Mouse (Mus musculus) monocyte, adult 2 months (primary cell): ENCODE data around the gene Nhsl2.

Source experiments
- DNase-seq, 2 experiments: peaks; one replicate each; pipeline ENCODE4 v3.0.0; 2022; ENCODE audit warnings: low spot score in 2 of 2, low read depth in 1 of 2

Gene Nhsl2

GRCm38 (mm10) chrX:102041562-102041961 is 192.4 kb downstream of the Nhsl2 start:
- no peak for DNase-seq

GRCm38 (mm10) chrX:102042386-102042785 is 193.2 kb downstream of the Nhsl2 start:
- DNase-seq: no peak

- no peak for DNase-seq
Measured at GRCm38 (mm10) chrX:102050552-102050951, 201.4 kb downstream of the Nhsl2 start.

- DNase-seq: no peak
Measured at GRCm38 (mm10) chrX:102051225-102051624, 202.0 kb downstream of the Nhsl2 start.

- DNase-seq: no peak
Measured at GRCm38 (mm10) chrX:102053371-102053770, 204.2 kb downstream of the Nhsl2 start.

GRCm38 (mm10) chrX:102054009-102054408 is 204.8 kb downstream of the Nhsl2 start:
- DNase-seq: no peak

- DNase-seq: no peak
Measured at GRCm38 (mm10) chrX:102059437-102059836, 210.3 kb downstream of the Nhsl2 start.

GRCm38 (mm10) chrX:102060243-102060642 is 211.1 kb downstream of the Nhsl2 start:
- DNase-seq: no peak

GRCm38 (mm10) chrX:102060891-102061290 is 211.7 kb downstream of the Nhsl2 start:
- DNase-seq: no peak

- DNase-seq: no peak
Measured at GRCm38 (mm10) chrX:102064062-102064461, 214.9 kb downstream of the Nhsl2 start.

- no peak for DNase-seq
Measured at GRCm38 (mm10) chrX:102065213-102065775, 216.1 kb downstream of the Nhsl2 start.

GRCm38 (mm10) chrX:102066134-102066533 is 216.9 kb downstream of the Nhsl2 start:
- DNase-seq: peak in 1 of 2 experiments; percentile 35

- no peak for DNase-seq
Measured at GRCm38 (mm10) chrX:102067118-102067517, 217.9 kb downstream of the Nhsl2 start.

- DNase-seq: no peak
Measured at GRCm38 (mm10) chrX:102068811-102069540, 219.8 kb downstream of the Nhsl2 start.

GRCm38 (mm10) chrX:102070591-102071471 is 221.6 kb downstream of the Nhsl2 start, which contains the start of gene Rtl5:
TSS of gene Rtl5 (minus strand) at chrX:102071304.
- peak in 1 of 2 experiments; percentile 31 for DNase-seq

- no peak for DNase-seq
Measured at GRCm38 (mm10) chrX:102071517-102071916, 222.3 kb downstream of the Nhsl2 start.

- no peak for DNase-seq
Measured at GRCm38 (mm10) chrX:102073605-102074325, 224.6 kb downstream of the Nhsl2 start.

- DNase-seq: no peak
Measured at GRCm38 (mm10) chrX:102074435-102074834, 225.2 kb downstream of the Nhsl2 start.

- no peak for DNase-seq
Measured at GRCm38 (mm10) chrX:102075158-102075557, 226.0 kb downstream of the Nhsl2 start.

- no peak for DNase-seq
Measured at GRCm38 (mm10) chrX:102076886-102077765, 227.9 kb downstream of the Nhsl2 start.
